Mouse (Mus musculus): Measurements from ENCODE around the gene Btbd16.
A peak's percentile ranks its signal among the peaks of the same experiment; 100 is the strongest.

The Btbd16 gene

GRCm38 (mm10) chr7:130770707-130771106 is 3.2 kb upstream of the Btbd16 start:
- peak; percentile 34 for DNase-seq (ENCODE audit: low spot score)

GRCm38 (mm10) chr7:130773171-130773830 is 568 bp upstream of the Btbd16 start:
- no peak for DNase-seq (ENCODE audit: low spot score)

- no peak for DNase-seq (ENCODE audit: low spot score)
Observed at GRCm38 (mm10) chr7:130780866-130781419, 7.1 kb downstream of the Btbd16 start.

- no peak for DNase-seq (ENCODE audit: low spot score)
Observed at GRCm38 (mm10) chr7:130782501-130783050, 8.7 kb downstream of the Btbd16 start.

- DNase-seq (ENCODE audit: low spot score) = no peak
Observed at GRCm38 (mm10) chr7:130785923-130786575, 12.2 kb downstream of the Btbd16 start.

- no peak for DNase-seq (ENCODE audit: low spot score)
Observed at GRCm38 (mm10) chr7:130786708-130787107, 12.8 kb downstream of the Btbd16 start.

- DNase-seq (ENCODE audit: low spot score) = no peak
Observed at GRCm38 (mm10) chr7:130787537-130787936, 13.7 kb downstream of the Btbd16 start.

GRCm38 (mm10) chr7:130788950-130789349 is 15.1 kb downstream of the Btbd16 start:
- no peak for DNase-seq (ENCODE audit: low spot score)

GRCm38 (mm10) chr7:130789456-130789855 is 15.6 kb downstream of the Btbd16 start:
- no peak for DNase-seq (ENCODE audit: low spot score)

- DNase-seq (ENCODE audit: low spot score) = no peak
Observed at GRCm38 (mm10) chr7:130793671-130794070, 19.8 kb downstream of the Btbd16 start.

GRCm38 (mm10) chr7:130796786-130797185 is 22.9 kb downstream of the Btbd16 start:
- DNase-seq (ENCODE audit: low spot score) = no peak

- DNase-seq (ENCODE audit: low spot score) = no peak
Observed at GRCm38 (mm10) chr7:130797524-130797923, 23.7 kb downstream of the Btbd16 start.

- no peak for DNase-seq (ENCODE audit: low spot score)
Observed at GRCm38 (mm10) chr7:130799418-130799817, 25.5 kb downstream of the Btbd16 start.

GRCm38 (mm10) chr7:130800681-130801080 is 26.8 kb downstream of the Btbd16 start:
- DNase-seq (ENCODE audit: low spot score) = no peak

- DNase-seq (ENCODE audit: low spot score) = no peak
Observed at GRCm38 (mm10) chr7:130801811-130802210, 27.9 kb downstream of the Btbd16 start.

GRCm38 (mm10) chr7:130803251-130803825 is 29.5 kb downstream of the Btbd16 start:
- no peak for DNase-seq (ENCODE audit: low spot score)

GRCm38 (mm10) chr7:130804991-130805390 is 31.1 kb downstream of the Btbd16 start:
- no peak for DNase-seq (ENCODE audit: low spot score)

GRCm38 (mm10) chr7:130807749-130808148 is 33.9 kb downstream of the Btbd16 start:
- DNase-seq (ENCODE audit: low spot score) = no peak

GRCm38 (mm10) chr7:130808694-130809093 is 34.8 kb downstream of the Btbd16 start:
- no peak for DNase-seq (ENCODE audit: low spot score)

GRCm38 (mm10) chr7:130810238-130810637 is 36.4 kb downstream of the Btbd16 start:
- no peak for DNase-seq (ENCODE audit: low spot score)

- no peak for DNase-seq (ENCODE audit: low spot score)
Observed at GRCm38 (mm10) chr7:130812407-130812806, 38.5 kb downstream of the Btbd16 start.

- no peak for DNase-seq (ENCODE audit: low spot score)
Observed at GRCm38 (mm10) chr7:130815601-130816000, 41.7 kb downstream of the Btbd16 start.

GRCm38 (mm10) chr7:130816243-130816642 is 42.4 kb downstream of the Btbd16 start:
- DNase-seq (ENCODE audit: low spot score) = no peak

Data from spleen, adult 12 weeks (tissue).